Mouse (Mus musculus): Measurements from ENCODE around the gene Mafb. TPM values are rescaled to one million over a fixed set of nuclear protein-coding genes. Genes with fewer than 3 reads are reported as not detected.

Mafb gene
- 14.2 TPM for polyA plus RNA-seq (2014; fragmentation: Illumina TruSeq; extraction: RNeasy Lipid Tissue Mini Kit (QIAGEN cat#74804); ENCODE audit: low read depth, low replicate concordance)

GRCm38 (mm10) chr2:160366980-160367338, at the start of gene Mafb:
Mafb (minus strand) TSS chr2:160367065.

GRCm38 (mm10) chr2:160334111-160334661, 32.7 kb downstream of the Mafb start, which contains the start of gene Gm826:
Gm826 (minus strand) TSS chr2:160334162.

Other genes with a start within 250 kb of the Mafb start
- gene Gm826, start 32.9 kb downstream of the Mafb start, polyA plus RNA-seq (2014; fragmentation: Illumina TruSeq; extraction: RNeasy Lipid Tissue Mini Kit (QIAGEN cat#74804); ENCODE audit: low read depth, low replicate concordance) = not detected

All from adipose tissue, adult 10 weeks (tissue).